Mouse (Mus musculus): Measurements from ENCODE around the gene Hsp90aa1.
"Not testable (repeated sequence)": the region's sequence is repeated elsewhere in the genome, so short reads cannot be mapped to it uniquely, and the experiment has no call there.

Gene Hsp90aa1

DNA sequence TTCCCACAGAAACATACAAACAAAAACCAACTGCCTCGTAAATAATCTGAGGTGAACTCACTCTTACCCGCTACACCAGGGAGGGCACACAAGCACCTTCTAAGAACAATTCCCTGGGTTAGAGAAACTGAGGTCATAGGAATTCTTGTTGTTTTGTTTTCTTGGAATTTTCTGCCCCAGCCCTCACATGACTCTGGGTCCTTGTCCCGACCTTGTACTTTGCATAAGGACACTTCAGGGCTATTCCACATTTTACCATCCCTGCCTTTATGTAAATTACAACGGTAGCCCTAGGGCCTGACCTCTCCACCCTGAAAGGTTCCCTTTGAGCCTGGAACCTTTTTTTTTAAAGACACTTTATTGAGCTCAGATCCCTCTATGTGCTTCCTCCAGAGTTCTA, at the start of gene Hsp90aa1:
Gene Hsp90aa1 (minus strand): TSS at position 173 of the 400 bp plus-strand sequence.
- DNase-seq = no peak

DNA sequence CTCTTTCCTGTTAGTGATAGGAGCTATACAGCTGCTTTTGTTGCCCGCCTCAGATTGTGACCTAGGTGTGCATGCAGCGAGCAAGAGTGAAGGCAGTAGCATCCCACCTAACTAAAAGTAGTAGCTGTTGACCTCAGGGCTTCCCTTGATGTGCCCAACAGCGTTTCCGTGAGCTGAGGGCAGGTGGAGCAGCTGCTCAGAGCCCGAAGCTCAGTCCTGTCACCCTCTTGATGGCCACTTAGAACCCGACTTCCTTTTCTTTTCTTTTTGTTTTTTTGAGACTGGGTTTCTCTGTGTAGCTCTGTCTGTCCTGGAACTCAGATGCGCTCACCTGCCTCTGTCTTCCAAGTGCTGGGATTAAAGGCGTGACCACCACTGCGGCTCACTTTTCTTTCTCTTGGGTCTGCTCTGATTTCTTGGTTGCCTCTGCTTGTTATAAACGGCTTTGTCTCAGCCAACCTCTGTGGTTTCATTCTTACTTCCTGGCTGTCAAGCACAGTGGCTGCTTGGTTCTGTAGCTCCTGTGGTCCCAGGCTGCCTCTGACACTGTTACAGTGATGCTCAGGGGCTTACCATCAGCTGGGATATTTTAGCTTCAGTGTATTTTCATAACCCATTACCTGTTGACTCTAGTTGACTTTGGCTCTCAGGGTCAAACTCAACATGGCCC, 48.4 kb upstream of the Hsp90aa1 start:
- no peak for DNase-seq

DNA sequence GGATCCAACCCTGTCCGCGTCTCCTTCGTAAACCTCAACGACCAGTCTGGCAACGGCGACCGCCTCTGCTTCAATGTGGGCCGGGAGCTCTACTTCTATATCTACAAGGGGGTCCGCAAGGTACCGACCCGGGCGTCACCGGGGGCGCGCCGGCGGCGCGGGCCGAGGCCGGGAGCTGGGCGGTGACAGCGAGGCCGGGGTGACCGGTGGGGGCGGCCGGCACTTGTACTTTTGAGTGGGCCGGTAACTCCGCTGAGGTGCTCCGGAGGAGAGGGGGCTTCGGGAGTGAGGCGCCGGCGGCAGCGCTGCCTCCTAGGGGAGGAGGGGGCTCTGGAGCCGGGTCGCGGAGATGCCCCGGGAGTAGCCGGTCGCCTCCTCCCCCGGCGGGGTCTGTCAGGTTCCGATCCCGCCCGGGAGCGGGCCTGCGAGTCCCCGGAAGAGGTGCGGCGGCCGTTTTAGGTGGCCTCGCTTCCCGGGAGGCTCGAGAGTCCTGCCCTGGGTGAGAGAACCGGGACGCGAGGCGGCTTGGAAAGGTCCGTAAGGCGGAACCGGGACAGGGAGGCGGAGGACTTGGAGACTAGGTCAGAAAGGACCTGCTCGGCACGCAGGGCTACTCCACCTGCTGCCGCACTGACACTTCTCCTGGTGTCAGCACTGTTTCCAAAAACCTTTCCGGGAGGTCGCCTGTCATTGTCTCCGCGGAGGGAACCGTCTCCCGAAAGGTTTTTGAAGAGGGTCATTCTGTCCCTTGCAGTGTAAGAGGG, 35.8 kb upstream of the Hsp90aa1 start:
- peak in 1 of 2 experiments; percentile 41 for DNase-seq

DNA sequence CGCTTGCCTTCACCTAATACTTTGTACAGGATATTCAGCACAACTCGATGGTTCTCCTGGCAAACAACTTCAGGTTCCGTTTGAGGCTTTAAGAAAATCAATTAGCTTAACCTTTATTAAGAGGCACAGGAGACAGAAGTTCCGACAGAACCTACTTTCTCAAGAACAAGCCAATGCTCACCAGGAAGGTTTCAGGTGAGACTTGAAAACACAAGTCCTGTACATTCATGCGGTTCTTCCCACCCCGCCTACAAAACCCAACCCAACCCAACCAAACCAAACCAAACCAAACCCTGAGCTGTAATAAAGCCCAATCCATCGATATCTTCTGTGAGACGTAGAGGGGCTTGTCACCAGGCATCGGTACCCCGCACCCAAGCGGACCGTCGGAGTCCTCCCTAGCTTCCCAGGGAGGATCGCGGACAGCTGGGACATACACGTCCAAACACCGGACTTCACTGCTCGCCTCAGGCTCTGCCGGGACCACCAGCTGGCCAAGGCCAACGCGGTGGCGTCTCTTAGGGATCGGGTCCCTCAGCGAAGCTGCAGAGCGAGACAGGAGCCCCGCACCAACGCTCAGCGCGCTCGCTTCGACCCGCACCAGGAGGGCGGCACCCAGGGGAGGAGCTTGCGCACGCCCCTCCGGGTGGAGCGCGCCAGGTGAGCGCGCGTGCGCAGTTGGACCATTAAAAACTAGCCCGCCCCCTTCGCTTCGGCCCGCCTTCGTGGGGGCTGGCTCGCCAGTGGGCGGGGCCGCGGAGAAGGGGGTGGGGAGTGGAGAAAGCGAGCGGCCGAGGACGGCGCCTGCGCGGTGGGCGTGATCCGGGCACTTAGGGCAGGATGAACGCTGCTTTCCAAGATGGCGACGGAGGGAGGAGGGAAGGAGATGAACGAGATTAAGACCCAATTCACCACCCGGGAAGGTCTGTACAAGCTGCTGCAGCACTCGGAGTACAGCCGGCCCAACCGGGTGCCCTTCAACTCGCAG, 34.9 kb upstream of the Hsp90aa1 start, which contains the start of gene Wdr20:
Gene Wdr20 (plus strand): TSS at position 775 of the 988 bp plus-strand sequence.
- DNase-seq = peak; percentile 95 to 97

DNA sequence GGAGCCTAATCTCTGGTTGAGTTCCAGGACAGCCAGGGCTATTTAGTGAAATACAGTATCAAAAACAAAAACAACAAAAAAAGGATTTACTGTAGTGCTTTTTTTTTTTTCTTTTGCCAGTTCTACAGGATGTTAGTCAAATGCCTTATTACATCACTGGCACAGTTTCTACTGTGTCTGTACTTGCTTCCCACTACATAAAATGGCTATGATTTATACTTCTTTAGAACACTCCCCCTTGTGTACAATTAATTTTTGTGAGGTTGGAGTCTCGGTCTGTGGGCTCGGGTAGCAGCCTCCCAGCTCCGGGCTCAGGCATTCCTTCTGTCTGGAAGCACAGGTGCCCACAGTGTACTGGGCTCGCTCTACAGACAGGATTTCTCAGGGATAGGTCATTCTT, 34.1 kb upstream of the Hsp90aa1 start:
- no peak for DNase-seq

DNA sequence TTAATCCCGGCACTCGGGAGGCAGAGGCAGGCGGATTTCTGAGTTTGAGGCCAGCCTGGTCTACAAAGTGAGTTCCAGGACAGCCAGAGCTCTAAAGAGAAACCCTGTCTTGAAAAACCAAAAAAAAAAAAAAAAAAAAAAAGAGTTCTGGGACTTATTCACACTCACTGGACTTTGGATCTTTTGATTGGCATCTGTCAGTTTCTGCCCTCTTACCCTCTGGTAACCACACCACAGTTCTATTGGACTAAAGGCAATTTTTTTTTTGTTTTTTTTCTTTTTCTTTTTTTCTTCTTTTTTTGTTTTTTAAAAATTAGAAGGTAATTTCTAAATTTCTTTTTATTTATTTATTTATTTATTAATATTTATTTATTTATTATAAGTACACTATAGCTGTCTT, 30.7 kb upstream of the Hsp90aa1 start:
- not testable (repeated sequence) for DNase-seq

DNA sequence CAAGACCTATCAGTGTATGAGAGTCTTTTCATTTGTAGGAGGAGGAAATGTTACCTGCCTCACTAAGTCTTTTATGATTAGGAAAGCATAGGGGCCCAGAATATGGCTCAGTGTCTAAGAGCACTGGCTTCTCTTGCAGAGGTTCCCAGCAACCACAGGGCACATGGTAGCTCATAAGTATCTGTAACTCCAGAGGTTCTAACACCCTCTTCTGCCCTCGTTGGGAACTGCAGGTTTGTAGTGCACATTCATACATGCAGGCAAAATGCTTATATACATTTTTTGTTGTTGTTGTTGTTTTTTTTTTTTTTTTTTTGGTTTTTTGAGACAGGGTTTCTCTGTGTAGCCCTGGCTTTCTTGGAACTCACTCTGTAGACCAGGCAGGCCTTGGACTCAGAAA, 23.9 kb upstream of the Hsp90aa1 start:
- DNase-seq = no peak

DNA sequence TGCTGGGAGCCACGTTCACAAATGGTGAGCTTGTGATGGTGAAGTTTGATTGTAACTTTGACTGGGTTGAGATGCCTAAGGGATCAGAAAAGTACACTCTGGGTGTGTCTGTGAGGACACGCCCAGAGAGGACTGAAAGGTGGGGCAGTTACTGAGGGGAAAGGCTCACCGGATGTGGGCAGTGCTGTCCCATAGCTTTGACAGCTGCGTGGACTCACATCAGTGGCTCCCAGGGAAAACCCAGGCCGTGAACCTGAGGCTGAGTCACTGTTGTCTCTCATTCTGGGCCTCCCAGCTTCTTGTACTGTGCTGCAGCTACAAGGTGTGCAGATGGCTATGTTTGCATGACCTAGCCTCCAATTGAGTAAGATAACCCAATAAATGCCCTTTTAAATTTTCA, 23.0 kb upstream of the Hsp90aa1 start:
- DNase-seq = no peak

DNA sequence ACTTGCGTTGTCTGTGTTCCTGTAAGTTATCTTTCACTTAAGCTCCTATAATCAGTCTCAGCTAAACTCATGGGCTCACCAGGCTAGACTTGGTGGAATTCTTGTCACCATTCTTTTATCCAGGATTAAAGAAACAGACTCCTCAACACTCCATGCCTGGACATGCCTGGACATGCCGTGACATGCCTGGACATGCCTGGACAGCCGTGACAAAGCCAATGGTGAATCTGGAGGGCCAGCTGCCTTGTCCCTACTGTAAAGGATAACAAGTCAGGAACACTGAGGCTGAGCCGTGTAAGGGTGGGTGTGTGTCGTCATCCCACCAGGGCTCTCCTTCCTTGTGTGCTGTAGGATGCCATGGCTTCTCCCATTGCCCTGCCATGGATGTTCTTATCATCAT, 22.5 kb upstream of the Hsp90aa1 start:
- DNase-seq = no peak

DNA sequence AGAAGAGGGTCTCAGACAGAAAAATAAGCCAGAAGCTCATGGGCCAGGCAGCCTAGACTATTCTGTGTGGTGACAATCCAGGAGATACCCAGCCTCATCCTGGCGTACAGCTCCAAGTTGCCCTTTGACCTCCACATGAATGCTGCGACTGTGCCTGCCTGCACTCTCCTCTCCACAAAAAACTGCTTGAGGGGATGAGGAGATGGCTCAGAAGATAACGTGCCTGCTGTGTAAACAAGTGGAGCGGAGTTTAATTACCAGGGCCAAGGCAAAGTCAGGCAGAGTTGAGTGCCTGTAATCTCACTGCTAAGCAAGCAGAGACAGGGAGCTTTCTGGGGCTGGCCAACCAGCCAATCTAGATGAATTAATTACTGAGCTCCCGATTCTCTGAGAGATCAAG, 13.5 kb upstream of the Hsp90aa1 start:
- DNase-seq = no peak

DNA sequence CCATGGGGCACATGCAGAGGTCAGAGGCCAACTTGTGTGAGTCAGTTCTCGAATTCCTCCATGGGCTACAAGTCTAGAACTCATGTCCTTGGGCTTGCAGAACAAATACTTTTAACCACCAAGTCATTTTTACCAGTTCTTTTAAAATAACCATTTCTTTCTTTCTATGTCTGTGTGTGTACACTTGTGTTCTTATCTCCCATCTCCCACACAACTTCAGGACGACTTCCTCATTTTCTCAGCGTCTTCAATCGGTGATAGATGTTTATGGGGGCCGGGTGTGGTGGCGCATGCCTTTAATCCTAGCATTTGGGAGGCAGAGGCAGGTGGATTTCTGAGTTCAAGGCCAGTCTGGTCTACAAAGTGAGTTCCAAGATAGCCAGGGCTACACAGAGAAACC, 11.7 kb upstream of the Hsp90aa1 start:
- DNase-seq = no peak

DNA sequence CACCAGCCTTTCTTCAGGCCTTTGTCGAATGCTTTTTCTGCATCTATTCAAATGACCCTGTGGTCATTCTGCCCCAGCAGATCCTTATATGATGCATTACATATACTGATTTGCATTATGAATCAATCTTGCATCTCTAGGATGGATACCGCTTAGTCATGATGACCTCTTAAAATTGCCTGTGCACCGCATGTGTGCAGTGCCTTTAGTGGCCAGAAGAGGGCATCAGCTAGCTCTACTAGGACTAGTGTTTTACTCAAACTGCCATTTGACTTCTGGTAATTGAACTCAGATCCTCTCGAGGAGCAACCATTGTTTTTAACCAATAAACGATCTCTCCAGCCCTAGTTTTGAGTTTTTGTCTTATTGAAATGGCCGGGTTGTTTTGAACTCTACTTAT, 11.3 kb upstream of the Hsp90aa1 start:
- no peak for DNase-seq

DNA sequence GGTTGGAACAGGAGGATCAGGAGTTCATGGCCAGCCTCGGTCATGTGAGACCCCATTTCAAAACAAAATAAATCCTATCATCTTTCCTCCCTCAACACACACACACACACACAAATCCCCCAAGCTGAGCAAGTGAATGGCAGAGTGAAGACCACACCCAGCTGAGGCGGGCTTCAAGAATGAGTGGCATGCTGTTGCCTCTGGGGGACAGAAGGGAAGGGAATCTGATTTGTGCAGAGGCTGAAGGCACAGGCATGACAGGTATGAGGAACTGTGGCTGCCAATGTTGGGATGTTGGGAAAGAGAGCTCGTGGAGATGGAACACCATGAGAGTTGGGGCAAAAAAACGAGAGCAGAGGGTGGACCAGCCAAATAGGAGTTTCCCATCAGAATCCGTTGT, 8.7 kb upstream of the Hsp90aa1 start:
- no peak for DNase-seq

DNA sequence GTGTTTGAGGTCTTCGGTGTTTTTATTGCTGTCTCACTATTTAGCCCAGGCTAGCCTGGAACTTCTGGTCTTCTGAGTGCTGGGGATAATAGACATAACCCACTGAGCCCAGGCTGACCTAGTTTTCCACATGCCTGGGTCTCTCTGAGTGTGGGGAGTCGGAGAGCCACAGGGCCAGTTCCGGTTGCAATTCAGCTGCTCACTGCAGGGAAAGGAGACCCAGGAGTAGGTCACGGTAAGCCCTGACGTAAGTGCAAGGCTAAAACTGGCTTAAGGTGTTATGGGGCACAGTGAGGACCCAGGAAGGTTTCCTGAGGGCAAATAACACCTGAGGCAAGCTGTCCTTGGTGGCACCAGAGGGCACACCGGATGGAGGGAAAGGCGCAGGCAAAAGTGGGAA, 4.9 kb upstream of the Hsp90aa1 start:
- DNase-seq = no peak

DNA sequence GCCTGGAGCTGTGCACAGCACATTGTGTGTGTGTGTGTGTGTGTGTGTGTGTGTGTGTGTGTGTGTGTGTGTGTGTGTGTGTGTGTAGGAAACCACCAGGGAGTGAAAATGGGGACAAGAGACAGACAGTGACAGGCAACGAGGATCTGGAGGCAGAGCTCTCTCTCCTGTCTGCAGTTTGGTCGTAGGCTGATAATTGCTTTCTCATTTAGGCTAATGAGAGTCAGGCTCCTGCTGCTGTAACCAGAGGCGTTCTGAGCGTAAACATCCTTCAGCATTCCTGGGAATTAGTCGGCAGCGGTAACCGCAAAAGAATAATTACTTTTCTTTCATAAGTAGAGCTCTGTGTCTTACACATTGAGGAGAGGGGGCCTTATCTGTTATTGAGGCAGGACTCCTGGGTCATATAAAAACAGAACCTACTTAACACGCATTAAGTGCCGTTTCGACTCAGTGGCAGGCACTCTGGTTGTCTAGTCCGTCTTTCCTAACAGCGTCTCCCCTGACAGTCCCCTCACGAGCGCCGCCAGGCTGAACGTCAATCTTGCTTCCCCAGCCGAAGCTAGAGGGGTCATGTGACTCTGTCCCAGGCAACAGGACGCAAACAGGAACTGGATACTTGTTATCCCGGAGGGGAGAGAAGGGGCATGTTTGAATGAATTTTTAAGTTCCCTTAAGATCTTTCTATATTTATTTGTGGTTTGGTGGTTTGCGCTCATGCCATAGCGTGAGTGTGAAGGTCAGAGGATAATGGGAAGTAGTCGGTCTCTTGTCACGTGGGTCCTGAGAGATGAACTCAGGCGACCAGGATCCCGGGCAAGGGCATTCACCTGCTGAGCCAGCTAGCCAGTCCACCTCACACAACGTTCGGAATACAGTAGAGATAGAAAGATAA, 4.1 kb upstream of the Hsp90aa1 start:
- peak; percentile 42 to 44 for DNase-seq

DNA sequence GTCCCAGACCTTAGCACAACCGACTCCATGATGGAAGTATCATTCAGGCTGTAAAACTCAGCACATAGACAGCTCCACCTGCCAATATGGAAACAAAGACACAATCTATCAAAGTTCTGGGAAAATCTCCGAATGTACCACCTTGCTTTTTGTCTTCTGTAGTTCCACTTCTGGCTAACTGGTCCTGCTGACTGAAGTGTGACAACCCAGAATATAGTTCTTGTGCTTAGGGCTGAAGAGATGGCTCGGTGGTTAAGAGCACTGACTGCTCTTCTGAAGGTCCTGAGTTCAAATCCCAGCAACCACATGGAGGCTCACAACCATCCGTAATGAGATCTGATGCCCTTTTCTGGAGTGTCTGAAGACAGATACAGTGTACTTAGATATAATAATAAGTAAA, 2.9 kb upstream of the Hsp90aa1 start:
- DNase-seq = not testable (repeated sequence)

DNA sequence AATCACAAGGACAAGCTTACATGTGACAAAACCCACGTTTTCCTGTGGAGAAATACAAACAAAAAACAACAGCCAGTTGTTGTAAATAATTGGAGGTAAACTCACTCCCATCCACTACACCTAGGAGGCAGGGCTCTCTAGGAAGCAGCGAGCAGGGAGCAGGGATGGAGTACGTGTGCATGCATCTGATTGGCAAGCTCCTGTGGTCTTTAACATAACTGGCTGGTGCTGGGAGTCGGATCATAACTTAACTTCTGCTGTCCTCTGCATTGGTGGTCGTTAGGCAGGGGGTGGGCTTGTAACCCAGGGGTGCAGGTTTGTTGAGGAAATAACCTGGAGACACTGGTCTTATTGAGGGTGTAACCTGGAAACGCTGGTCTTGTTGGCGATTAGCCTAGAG, 1.2 kb upstream of the Hsp90aa1 start:
- DNase-seq = no peak

DNA sequence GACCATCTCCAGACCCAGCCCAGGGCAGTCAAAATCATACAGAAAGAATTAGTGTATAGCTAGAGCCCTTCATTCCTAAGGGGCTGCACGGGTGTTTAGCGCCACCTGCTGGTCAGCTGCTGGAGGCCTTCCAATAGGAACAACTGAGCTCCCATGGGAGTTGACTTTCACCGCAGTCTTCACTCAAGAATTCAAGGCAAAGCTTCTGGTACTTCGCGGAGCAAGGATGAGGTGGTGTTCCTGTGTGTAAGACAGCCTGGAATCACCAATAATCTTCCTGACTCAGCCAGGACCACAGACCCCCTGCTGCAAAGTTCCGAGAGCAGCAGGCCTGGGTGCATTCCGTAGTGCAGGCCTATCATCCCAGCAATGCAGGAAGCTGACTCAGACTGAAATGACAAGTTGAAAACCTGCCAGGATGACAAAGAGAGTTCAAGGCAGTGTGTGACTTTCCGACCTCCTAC, 512 bp upstream of the Hsp90aa1 start:
- DNase-seq = peak; percentile 56 to 57

DNA sequence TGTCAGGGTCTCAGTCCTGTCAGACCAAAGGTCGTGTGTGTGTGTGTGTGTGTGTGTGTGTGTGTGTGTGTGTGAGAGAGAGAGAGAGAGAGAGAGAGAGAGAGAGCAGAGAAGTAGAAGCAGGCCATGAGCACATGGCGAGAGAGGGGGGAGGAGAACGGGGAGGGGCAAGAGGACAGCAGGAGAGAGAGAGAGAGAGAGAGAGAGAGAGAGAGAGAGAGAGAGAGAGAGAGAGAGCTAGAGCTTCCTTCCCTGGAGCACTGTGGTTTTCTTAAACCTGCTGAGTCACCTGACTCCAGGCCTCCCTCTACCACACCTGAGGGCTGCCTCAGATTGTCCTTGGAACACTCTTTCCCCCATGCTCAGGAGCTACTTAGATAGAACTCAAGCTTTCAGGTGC, 1.2 kb downstream of the Hsp90aa1 start:
- not testable (repeated sequence) for DNase-seq

DNA sequence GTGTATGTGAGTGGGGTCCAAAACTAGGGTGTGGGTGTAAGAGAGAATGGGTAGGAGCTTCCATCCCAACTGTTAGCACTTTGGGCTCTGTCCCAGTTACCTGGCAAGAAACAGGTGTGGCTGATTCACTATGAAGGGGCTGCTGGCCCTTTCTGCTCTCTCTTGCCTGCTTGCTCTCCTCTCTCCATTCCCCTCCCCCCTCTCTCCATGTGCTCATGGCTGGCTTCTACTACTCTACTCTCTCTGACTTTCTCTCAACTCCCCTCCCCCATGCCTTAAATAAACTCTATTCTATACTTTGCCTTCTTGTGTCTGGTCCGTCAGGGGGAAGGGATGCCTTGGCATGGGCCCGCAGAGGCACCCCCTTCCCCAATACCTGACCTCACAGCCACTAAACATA, 1.8 kb downstream of the Hsp90aa1 start:
- no peak for DNase-seq

DNA sequence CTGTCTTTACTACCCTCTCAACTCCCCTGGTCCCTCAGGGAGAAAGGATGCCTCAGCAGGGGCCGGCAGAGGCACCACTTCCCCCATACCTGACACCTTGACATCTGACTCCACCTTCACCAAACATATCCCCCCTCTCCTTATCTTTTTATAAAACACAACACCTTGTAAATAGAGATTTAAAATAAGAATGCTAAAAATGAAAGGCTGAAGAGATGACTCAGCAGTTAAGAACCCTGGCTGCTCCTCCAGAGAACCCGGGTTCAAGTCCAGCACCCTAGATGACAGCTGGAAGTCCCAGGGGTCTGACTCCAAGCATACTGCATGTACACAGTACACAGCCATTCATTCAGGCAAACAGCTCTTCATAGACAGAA, 3.4 kb downstream of the Hsp90aa1 start:
- no peak for DNase-seq

Measured in thymus, adult 18-20 months (tissue).